Mouse (Mus musculus): ENCODE data around the gene Dnajc11. TPM values are rescaled to one million over a fixed set of nuclear protein-coding genes. Genes with fewer than 3 reads are reported as not detected.
A peak's percentile ranks its signal among the peaks of the same experiment; 100 is the strongest.

Gene Dnajc11
- total RNA-seq, 2 experiments from 2014 or later = 52.8 to 70.8 TPM

DNA sequence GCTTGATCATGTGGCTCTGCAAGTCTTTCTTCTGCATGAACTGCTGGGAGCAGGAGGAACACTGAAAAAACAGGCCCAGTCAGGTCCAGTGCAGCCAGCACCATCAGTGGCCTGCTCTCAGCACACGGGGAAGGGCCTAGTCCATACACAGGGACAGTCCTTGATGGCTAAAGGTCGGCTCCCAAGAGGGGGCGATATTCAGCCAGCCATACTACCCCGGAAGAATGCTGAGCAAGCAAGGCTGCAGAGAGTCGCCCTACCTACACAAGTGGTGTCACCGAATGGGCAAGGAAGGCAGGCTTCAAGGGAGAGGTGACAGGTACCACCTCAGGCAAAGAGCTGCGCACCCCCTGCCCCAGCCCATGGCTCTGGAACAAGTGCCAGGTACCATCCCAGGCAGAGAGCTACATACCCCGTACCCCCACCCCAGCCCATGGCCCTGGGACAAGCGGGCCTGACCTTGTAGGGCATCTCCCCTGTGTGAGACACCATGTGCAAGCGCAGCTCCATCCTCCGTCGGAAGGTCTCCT lies 88.1 kb downstream of the Dnajc11 start:
- DNase-seq = no peak
- Histone ChIP-seq H3K4me3 (no peak overlapping the region), H3K27ac (no peak overlapping the region)
- peak; percentile 22; the same call in 1 of the 2 replicates for TF ChIP-seq CTCF (IDR thresholded peaks at IDR 0.05)
- intact Hi-C loops (cut with DNase I) = no loop called here

DNA sequence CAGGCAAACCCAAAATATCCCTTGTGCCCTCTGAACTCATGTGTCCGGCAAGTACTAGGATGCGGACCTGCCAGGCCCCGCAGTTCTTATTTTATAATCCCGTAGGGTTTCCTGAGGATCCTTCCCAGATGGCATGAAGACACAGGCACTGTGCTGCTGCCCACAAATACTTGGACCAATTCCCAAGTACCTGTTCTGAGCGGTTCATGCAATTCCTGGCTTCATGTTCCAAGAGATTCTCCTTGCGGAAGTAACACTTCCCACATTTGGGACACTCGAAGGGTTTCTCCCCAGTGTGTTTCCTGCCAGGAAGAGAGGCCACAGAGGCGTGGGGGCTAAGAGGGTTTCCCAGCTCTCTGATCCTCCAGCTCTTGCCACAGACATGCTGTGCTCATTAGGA lies 89.0 kb downstream of the Dnajc11 start:
- TF ChIP-seq CTCF (IDR thresholded peaks at IDR 0.05) = no peak
- intact Hi-C loops (cut with DNase I) = no loop called here
- Histone ChIP-seq H3K27ac (no peak overlapping the region), H3K4me3 (no peak overlapping the region)
- DNase-seq = no peak

DNA sequence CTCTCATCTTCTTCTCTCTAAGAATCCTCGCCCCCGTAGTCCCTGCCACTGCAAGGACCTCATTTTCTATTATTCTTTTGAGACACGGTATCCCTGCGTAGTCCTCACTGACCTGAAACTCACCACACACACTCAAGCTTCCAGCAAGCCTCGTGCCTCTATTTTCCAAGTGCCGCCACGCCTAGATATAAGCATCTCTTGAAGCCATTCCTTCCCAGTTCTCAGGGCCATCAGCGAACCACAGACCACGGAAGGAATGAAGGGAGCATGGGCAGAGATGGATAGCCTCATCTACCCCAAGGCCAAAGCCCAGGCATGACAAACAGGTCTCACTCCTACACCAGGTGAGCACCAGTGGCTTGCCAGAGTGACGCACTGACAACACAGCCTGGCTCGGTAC lies 91.0 kb downstream of the Dnajc11 start:
- Histone ChIP-seq H3K4me3 (no peak overlapping the region), H3K27ac (no peak overlapping the region)
- DNase-seq = no peak
- no peak for TF ChIP-seq CTCF (IDR thresholded peaks at IDR 0.05)
- intact Hi-C loops (cut with DNase I) = no loop called here

DNA sequence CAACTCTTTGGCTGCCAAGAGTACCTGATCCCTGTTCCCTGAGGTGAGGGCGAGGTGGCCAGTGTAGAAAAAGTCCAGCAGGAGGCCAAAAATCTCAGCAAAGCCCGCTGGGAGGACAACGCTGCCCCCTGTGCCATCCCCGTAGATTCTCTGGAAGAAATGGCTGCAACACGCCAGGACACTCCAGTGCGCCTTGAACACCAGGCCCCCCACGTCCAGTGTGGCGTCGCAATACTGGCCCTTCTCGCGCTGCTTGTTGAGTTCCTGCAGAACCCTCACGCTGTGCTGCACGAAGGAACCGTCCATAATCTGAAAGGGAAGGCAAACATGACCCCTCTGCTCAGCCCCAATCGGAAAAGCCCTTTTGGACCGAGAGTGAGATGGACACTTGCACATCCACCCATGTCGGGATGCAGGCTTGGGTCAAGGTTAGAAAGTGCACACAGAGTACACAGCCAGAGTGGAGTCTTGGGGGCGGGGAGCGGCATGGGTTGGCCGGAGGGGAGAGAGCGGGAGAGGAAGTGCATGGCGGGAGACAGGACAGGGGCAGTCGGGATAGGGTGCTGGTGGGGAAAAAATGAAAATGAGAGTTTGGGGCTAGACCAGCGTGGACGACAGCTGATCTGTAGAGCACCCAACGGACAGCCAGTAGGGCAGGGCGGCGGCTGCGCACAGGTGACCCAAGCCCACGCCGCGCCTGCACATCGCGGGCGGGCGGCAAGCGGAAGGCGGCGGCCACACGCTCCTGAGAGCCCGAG lies 93.4 kb downstream of the Dnajc11 start:
- intact Hi-C loops (cut with DNase I) = no loop called here
- peak overlapping the region; percentile 95 for H3K27ac ChIP-seq
- DNase-seq = peak; percentile 19
- peak overlapping the region; percentile 90 for H3K4me3 ChIP-seq
- no peak for TF ChIP-seq CTCF (IDR thresholded peaks at IDR 0.05)

DNA sequence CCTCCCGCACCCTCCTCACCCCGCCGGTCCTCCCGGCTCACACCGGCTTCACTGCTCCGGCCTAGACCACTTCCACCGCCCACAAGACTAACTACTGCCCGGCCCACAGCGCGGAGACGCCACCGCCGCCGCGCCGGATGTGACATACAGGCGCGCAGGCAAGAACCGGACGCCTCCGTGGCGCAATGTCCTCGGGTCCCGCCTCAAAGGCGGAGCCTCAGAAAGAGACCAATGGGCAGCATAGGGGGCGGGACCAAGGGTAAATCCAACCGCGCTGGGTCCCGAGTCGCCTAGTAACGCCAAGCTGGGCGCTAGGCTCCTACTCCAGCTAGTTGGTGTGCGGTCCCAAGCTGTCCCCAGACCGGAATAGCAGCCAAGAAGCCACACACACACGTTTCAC lies 94.0 kb downstream of the Dnajc11 start, which contains the start of gene Zbtb48:
TSS of gene Zbtb48 (minus strand) at position 148 of the 400 bp plus-strand sequence.
- Histone ChIP-seq H3K27ac (peak within 1 kb of the TSS; percentile 95), H3K4me3 (peak within 1 kb of the TSS; percentile 90)
- TF ChIP-seq CTCF (IDR thresholded peaks at IDR 0.05) = no peak
- intact Hi-C loops (cut with DNase I) = no loop called here
- peak; percentile 98 for DNase-seq

DNA sequence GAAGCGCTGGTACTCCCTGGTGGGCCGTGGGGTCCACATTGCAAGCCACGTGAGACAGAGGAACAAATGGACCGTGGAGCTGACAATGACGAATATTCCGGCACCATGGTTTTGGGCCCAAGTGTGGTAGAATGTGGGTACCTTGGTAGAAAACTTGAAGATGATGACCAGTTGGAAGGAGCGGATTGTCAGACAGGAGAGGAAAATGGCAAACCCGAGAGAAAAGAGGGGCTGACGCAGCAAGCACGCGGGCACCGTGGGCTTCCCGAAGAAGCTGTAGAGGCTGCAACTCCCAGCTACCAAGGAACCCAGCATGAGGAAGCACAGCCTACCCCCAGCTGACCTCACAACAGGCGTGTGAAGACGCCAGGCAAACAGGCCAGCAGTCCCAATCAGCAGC lies 95.0 kb downstream of the Dnajc11 start:
- Histone ChIP-seq H3K4me3 (peak overlapping the region; percentile 90), H3K27ac (peak overlapping the region; percentile 95; the same call in 1 of the 2 replicates)
- no peak for DNase-seq
- intact Hi-C loops (cut with DNase I) = no loop called here
- no peak for TF ChIP-seq CTCF (IDR thresholded peaks at IDR 0.05)

DNA sequence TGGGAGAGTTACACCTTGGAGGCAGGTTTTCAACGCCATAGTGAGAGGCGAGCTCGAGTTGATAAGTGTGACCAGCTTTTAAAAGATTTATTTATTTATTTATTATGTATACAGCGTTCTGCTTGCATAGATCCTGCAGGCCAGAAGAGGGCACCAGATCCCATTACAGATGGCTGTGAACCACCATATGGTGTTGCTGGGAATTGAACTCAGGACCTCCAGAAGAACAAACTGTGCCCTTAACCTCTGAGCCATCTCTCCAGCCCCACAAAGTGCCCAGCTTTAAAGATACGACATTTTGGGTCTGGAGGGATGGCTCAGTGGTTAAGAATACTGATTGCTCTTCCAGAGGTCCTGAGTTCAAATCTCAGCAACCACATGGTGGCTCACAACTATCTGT lies 95.6 kb downstream of the Dnajc11 start:
- Histone ChIP-seq H3K27ac (no peak overlapping the region), H3K4me3 (no peak overlapping the region)
- peak; percentile 53 for TF ChIP-seq CTCF (IDR thresholded peaks at IDR 0.05)
- intact Hi-C loops (cut with DNase I) = no loop called here
- no peak for DNase-seq

DNA sequence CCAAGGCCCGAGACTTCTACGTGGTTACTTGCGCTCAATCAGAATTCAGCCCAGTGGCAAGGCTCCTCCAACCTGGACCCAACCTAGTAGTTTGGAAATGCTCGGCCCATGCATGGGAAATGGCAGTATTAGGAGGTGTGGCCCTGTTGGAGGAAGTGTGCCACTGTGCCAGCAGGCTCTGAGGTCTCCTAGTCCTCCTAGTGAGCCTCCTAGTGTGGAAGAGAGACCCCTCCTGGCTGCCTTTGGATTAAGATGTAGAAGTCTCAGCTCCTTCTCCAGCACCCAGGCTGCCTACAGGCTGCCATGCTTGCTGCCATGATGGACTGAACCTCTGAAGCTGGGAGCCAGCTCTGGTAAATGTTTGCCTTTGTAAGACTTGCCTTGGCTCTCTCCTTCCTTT lies 96.5 kb downstream of the Dnajc11 start:
- H3K27ac ChIP-seq = no peak overlapping the region
- H3K4me3 ChIP-seq = no peak overlapping the region
- intact Hi-C loops (cut with DNase I) = no loop called here
- no peak for TF ChIP-seq CTCF (IDR thresholded peaks at IDR 0.05)
- no peak for DNase-seq

Other genes with a start within 250 kb of the Dnajc11 start
- 100 to 1,000 TPM in 1 of 2 experiments, 10 to 100 TPM in 1; 95.9 to 126 TPM for gene Camta1, start 71.8 kb upstream of the Dnajc11 start, total RNA-seq (2021)
- gene Thap3, start 55.3 kb downstream of the Dnajc11 start, total RNA-seq (2021) = 10 to 100 TPM; 31.1 to 32.5 TPM
- 1 to 10 TPM; 4.5 to 4.6 TPM for gene Phf13, start 62.6 kb downstream of the Dnajc11 start, total RNA-seq (2021)
- gene Klhl21, start 75.1 kb downstream of the Dnajc11 start, total RNA-seq (2021) = 100 to 1,000 TPM in 1 of 2 experiments, 10 to 100 TPM in 1; 92.5 to 125 TPM
- 1 to 10 TPM; 2.4 to 3.3 TPM for gene Zbtb48, start 94.0 kb downstream of the Dnajc11 start, total RNA-seq (2021)
- gene Tas1r1, start 104.9 kb downstream of the Dnajc11 start, total RNA-seq (2021) = under 1 TPM; 0.53 to 0.59 TPM
- gene Nol9, start 105.6 kb downstream of the Dnajc11 start, total RNA-seq (2021) = 10 to 100 TPM; 10.6 to 11.7 TPM
- 1 to 10 TPM; 4.9 to 6.6 TPM for gene Plekhg5, start 138.8 kb downstream of the Dnajc11 start, total RNA-seq (2021)
- gene Tnfrsf25, start 182.2 kb downstream of the Dnajc11 start, total RNA-seq (2021) = 1 to 10 TPM in 1 of 2 experiments, under 1 TPM in 1; 0.38 to 2.0 TPM
- under 1 TPM; 0.13 to 0.45 TPM for gene Espn, start 218.7 kb downstream of the Dnajc11 start, total RNA-seq (2021)
- not detected for gene Hes2, start 225.2 kb downstream of the Dnajc11 start, total RNA-seq (2021)
- 10 to 100 TPM; 12.7 to 22.8 TPM for gene Acot7, start 244.4 kb downstream of the Dnajc11 start, total RNA-seq (2021)

Measured in gastrocnemius, adult 2 months (tissue).